Mouse (Mus musculus): ENCODE measurements at regions not wholly inside any gene's neighbourhood (a gene's known extent, or its start where the extent isn't known, plus 50 kb on each side); places are given as distances from the start of the nearest gene placed in this dataset.

- intact Hi-C loops (cut with DNase I) = no loop called here
- DNase-seq = no peak
These were observed 2081.3 kb downstream of the Olfm4 start for GRCm38 (mm10) chr14:82065173-82065572.

- no peak for DNase-seq
- intact Hi-C loops (cut with DNase I) = no loop called here
These were observed 2117.8 kb downstream of the Olfm4 start for GRCm38 (mm10) chr14:82101643-82102042.

DNA sequence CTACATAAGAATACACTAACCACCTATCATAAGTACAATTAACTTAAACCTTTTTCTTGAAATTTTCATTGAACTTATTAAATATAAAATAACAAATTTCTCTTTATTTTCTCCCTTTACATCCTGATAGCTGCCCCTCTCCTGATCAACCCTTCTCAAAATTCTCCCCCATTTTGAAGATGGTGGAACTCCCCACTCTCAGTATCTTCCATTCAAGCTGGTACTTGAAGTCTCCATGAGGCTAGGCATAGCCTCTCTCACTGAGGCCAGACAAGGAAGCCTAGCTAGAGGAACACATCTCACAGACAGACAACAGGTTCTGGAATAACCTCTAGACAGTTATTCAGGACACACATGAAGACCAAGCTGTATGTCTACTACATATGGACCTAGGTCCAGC, 2129.0 kb downstream of the Olfm4 start:
- no peak for DNase-seq
- intact Hi-C loops (cut with DNase I) = no loop called here

DNA sequence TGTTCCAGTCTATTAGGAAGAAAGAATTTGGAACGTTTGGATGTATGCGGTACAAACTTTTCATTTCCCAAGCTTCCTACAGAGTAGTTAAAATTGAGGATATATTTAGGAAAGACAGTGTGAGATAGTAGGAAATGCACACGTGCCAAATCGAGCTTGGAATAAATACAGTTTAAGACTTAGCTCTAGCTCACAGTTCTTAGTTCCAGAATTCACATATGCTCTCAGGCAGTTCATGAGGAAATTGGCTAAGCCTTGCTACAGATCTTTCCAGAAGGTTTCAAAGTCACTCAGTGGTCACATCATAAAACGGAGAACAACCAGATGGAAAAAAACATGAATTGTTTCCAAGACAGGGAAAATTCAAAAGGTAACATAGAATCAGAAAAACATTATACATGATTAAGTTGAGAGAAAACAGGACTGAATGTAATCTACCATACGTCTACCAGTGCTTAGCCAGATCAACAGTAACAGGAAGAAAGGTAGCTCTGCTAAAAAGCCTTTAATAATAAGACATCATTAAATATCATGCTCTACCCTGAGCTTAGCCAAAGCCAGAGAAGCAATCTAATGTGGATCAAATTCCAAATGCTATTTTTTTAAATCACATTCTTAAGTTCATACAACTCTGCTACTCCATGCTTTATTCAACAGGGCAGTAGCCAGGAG, 2165.1 kb downstream of the Olfm4 start:
- intact Hi-C loops (cut with DNase I) = no loop called here
- no peak for DNase-seq

GRCm38 (mm10) chr14:82185334-82185733, 2201.5 kb downstream of the Olfm4 start:
- no peak for DNase-seq
- intact Hi-C loops (cut with DNase I) = no loop called here

DNA sequence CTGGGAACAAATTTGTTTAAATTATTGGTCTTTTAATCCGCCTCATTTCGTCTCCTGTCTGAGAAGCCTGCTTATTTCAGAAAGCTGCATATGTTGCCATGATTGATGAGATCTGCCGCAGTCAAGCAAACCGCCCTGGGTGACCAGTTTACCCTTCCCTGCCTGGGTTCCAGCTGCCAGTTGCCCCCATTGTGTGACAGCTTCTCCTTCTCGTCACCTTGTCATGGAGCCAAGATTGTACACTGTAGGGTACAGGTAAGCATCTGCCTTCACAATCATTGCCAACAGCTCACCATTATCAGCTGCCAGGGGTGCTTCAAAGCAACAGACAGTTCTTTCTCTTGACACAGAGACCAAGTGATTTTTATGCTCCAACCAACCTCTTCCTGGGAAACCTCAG, 2226.5 kb downstream of the Olfm4 start:
- intact Hi-C loops (cut with DNase I) = no loop called here
- peak; percentile 73 for DNase-seq

DNA sequence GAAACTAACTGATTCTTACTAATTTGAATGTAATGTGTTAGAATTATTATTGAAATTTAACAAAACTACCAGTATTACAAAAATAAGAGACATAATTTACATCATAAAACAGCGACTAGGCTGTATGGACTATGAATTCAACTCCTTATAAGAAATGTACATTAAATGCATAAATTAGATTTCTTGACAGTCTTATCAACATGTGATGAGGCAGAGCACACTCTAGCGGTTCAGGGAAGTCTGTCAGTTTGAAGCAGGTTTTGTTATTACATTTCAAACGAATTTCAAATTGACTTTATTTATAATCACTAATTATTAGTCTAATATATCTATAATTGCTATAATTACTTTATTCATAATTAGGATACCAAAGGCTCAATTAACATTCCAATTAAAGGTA, 2214.8 kb upstream of the Pcdh17 start:
- intact Hi-C loops (cut with DNase I) = no loop called here
- no peak for DNase-seq

- DNase-seq = no peak
- intact Hi-C loops (cut with DNase I) = no loop called here
These were observed 2207.1 kb upstream of the Pcdh17 start for GRCm38 (mm10) chr14:82236238-82236637.

DNA sequence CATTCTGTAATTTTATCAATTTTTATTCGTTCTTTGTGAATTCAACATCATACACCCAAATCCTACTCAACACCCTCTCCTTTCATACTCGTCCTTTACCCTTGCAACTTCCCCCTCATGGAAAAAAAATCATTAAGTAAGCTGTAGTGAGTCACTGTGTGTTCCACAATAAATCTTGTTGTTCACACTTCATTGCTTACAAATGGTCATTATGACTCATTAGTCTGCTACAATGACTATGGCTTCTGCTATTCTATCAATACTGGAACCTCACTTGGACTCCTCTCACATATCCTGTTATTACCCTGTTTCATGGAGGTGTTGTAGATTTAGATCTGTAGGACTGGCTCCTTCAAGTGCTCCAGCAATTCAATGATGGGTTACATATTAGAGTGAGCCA, 2200.0 kb upstream of the Pcdh17 start:
- no peak for DNase-seq
- intact Hi-C loops (cut with DNase I) = no loop called here

DNA sequence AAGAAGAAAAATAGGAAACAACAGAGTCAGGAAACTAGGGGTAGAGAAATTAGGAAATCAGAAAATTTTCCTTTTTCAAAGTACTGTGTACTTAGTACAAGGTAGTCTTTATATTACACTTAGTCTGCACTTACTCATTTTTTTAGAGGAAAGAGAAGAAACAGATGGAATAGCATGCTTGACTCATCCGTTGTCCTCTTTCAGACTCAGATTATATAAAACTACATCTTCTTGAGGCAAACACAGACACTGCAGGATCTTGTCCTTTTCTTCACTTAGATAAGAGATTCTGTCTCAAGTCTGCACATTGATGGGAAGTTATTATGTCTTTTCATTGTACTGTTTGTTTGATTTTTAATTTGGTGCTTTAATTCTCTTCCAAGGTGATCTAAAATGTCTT, 2198.5 kb upstream of the Pcdh17 start:
- no peak for DNase-seq
- intact Hi-C loops (cut with DNase I) = no loop called here
